Mouse (Mus musculus): ENCODE data around the gene Il12rb2. TPM values are rescaled to one million over a fixed set of nuclear protein-coding genes. Genes with fewer than 3 reads are reported as not detected.

The Il12rb2 gene
- total and polyA plus RNA-seq, 3 experiments = 0.08 TPM; not detected in 2

- no peak for TF ChIP-seq E2F4 (IDR thresholded peaks at IDR 0.05; ENCODE audit: insufficient replicate concordance, low read depth, low read length)
- no peak for TF ChIP-seq MAZ (IDR thresholded peaks at IDR 0.05; ENCODE audit: low read depth, low read length)
- TF ChIP-seq ETS1 (conservative IDR thresholded peaks at IDR 0.05; ENCODE audit: low read depth, low read length) = no peak
- no peak for TF ChIP-seq HCFC1 (IDR thresholded peaks at IDR 0.05; ENCODE audit: low read depth, low read length)
- TF ChIP-seq NRF1 (IDR thresholded peaks at IDR 0.05; ENCODE audit: low read depth, low read length) = no peak
- no peak for TF ChIP-seq CHD1 (IDR thresholded peaks at IDR 0.05; ENCODE audit: low read depth, low read length)
- no peak for TF ChIP-seq PAX5 (IDR thresholded peaks at IDR 0.05; ENCODE audit: low read length)
- no peak; the same call in 1 of the 2 replicates for TF ChIP-seq ZNF384 (IDR thresholded peaks at IDR 0.05; ENCODE audit: low read depth, low read length)
- TF ChIP-seq RCOR1 (conservative IDR thresholded peaks at IDR 0.05; ENCODE audit: low read depth, low read length) = no peak
- TF ChIP-seq JUN (IDR thresholded peaks at IDR 0.05; ENCODE audit: insufficient read depth, low read depth, low read length) = no peak
- TF ChIP-seq ZC3H11A (IDR thresholded peaks at IDR 0.05; ENCODE audit: low read depth, low read length) = no peak
- no peak for TF ChIP-seq IRF4 (IDR thresholded peaks at IDR 0.05; ENCODE audit: low read depth, low read length)
- no peak for TF ChIP-seq MYC (IDR thresholded peaks at IDR 0.05; ENCODE audit: low read depth, low read length)
- no peak overlapping the region for H3K4me2 ChIP-seq (ENCODE audit: insufficient read depth, low read depth, poor library complexity, severe bottlenecking)
- no peaks in the 10 kb centered on the region for H3K9me3 ChIP-seq (replicated peaks; ENCODE audit: low read length)
- peaks cover 28 to 85% of the 10 kb centered on the region in 2 experiments for H3K36me3 ChIP-seq (replicated peaks in 1 of 2; ENCODE audit: control insufficient read depth in 1 of 2, insufficient read depth in 1 of 2, low read length in 1 of 2)
- H3K4me1 ChIP-seq (ENCODE audit: control insufficient read depth in 1 of 2, insufficient read depth in 2 of 2) = peaks cover 0 to 16% of the 10 kb centered on the region in 2 experiments; a peak in 3 of 4 replicates
- no peak overlapping the region for H3K9ac ChIP-seq (ENCODE audit: insufficient read depth, low read depth)
- dilution Hi-C loops (cut with MboI; ENCODE audit: extremely low pct_ligation_motif_present, extremely low pct_unique_long_range_greater_than_20kb, low sequenced_read_pairs) (no loop called here), in situ Hi-C loops (cut with MboI; ENCODE audit: low pct_ligation_motif_present, low pct_unique_long_range_greater_than_20kb, low sequenced_read_pairs) (no loop called here)
- no peak for DNase-seq (ENCODE audit: extremely low read depth)
- no peaks in the 10 kb centered on the region for H3K27me3 ChIP-seq (replicated peaks)
- H3K4me3 ChIP-seq (replicated peaks in 1 of 3; ENCODE audit: low read depth in 2 of 3, low read length in 2 of 3, poor library complexity in 1 of 3) = no peak overlapping the region
- no peak overlapping the region for H3K27ac ChIP-seq (ENCODE audit: insufficient read depth, low read depth)
- peaks cover 59% of the 10 kb centered on the region for H3K79me2 ChIP-seq (replicated peaks; ENCODE audit: control insufficient read depth, extremely low read depth, insufficient read depth, poor library complexity, severe bottlenecking)
Observed at GRCm38 (mm10) chr6:67277944-67278343, 98.0 kb downstream of the Il12rb2 start.

DNA sequence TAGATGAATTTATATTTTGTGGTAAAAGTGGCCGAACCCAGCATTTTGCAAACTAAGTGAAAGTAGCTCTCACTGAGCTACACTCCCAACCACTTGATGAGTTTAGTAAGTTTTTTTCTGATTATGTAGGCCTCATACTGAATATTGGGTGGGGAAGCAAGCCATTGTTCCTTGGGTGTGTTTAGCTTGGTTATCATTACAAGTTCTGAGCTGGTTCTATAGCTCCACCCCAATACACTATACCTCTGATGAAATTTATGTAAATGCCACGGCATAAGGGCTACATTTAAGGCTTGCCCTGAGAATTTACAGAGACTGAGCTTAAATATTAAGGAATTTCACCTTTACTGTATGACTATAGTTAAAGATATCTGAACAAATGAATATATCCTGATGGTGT, 106.5 kb downstream of the Il12rb2 start:
- in situ Hi-C loops (cut with MboI; ENCODE audit: low pct_ligation_motif_present, low pct_unique_long_range_greater_than_20kb, low sequenced_read_pairs) = no loop called here

More for the DNA sequence above, 106.5 kb downstream of the Il12rb2 start:
- Histone ChIP-seq H3K79me2 (replicated peaks; ENCODE audit: control insufficient read depth, extremely low read depth, insufficient read depth, poor library complexity, severe bottlenecking) (peaks cover 55% of the 10 kb centered on the region), H3K4me3 (replicated peaks in 1 of 3; ENCODE audit: low read depth in 2 of 3, low read length in 2 of 3, poor library complexity in 1 of 3) (peak overlapping the region; percentile 54 to 96 (median 57)), H3K4me1 (ENCODE audit: control insufficient read depth in 1 of 2, insufficient read depth in 2 of 2) (peaks cover 0 to 29% of the 10 kb centered on the region in 2 experiments; a peak in 3 of 4 replicates), H3K27ac (ENCODE audit: insufficient read depth, low read depth) (no peak overlapping the region), H3K9ac (ENCODE audit: insufficient read depth, low read depth) (peak overlapping the region; percentile 78), H3K9me3 (replicated peaks; ENCODE audit: low read length) (no peaks in the 10 kb centered on the region), H3K4me2 (ENCODE audit: insufficient read depth, low read depth, poor library complexity, severe bottlenecking) (peak overlapping the region; percentile 91), H3K36me3 (replicated peaks in 1 of 2; ENCODE audit: control insufficient read depth in 1 of 2, insufficient read depth in 1 of 2, low read length in 1 of 2) (peaks cover 12 to 36% of the 10 kb centered on the region in 2 experiments), H3K27me3 (replicated peaks) (no peaks in the 10 kb centered on the region)
- DNase-seq (ENCODE audit: extremely low read depth) = no peak
- dilution Hi-C loops (cut with MboI; ENCODE audit: extremely low pct_ligation_motif_present, extremely low pct_unique_long_range_greater_than_20kb, low sequenced_read_pairs) = no loop called here
- TF ChIP-seq MXI1 (IDR thresholded peaks at IDR 0.05; ENCODE audit: low read depth, low read length) (0 out of 2 replicates have a peak, but pooled peaks have one; percentile 41), POLR2AphosphoS2 (IDR thresholded peaks at IDR 0.05; ENCODE audit: low read depth, low read length) (no peak)

All from CH12.LX (cell line).